Mouse (Mus musculus) olfactory bulb, adult 2 months (tissue): Measurements from ENCODE around the gene Alox5ap.

Experiments
- CTCF ChIP-seq: fragments of 200-500 bp; IDR thresholded peaks from 2 replicates; pipeline ENCODE4 v1.5.1; 2012; ENCODE audit warnings: low read depth, mild to moderate bottlenecking, low read length, moderate library complexity; ENCODE audit not compliant: insufficient read depth
- POLR2A ChIP-seq: fragments of 200-500 bp; IDR thresholded peaks from 2 replicates; pipeline ENCODE4 v1.6.1; 2012; ENCODE audit warnings: mild to moderate bottlenecking, low read depth, low read length, moderate library complexity; ENCODE audit not compliant: insufficient read depth

DNA sequence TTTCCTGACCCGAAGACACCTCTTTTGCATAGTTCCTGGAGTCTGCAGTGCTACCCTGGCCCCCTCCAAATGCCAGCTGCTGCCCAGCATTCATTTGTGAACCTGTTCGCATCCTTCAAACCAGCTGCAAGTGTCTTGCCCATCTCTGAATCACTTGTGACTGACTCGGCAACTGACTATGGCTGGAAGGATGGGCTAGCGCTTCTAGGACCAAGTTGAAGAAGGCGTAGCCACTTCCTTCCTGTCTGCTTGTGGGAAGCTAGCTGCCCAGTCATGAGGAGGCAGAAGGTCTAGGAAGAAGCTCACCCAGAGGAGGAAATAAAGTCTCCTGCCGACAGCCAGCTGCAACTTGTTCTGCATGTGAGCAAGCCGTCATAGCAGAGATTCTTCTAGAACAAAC lies 29.6 kb upstream of the Alox5ap start:
- TF ChIP-seq CTCF: no peak
- no peak for TF ChIP-seq POLR2A
